Mouse (Mus musculus): Measurements from ENCODE around the gene Ppp2r5e.

Ppp2r5e gene

DNA sequence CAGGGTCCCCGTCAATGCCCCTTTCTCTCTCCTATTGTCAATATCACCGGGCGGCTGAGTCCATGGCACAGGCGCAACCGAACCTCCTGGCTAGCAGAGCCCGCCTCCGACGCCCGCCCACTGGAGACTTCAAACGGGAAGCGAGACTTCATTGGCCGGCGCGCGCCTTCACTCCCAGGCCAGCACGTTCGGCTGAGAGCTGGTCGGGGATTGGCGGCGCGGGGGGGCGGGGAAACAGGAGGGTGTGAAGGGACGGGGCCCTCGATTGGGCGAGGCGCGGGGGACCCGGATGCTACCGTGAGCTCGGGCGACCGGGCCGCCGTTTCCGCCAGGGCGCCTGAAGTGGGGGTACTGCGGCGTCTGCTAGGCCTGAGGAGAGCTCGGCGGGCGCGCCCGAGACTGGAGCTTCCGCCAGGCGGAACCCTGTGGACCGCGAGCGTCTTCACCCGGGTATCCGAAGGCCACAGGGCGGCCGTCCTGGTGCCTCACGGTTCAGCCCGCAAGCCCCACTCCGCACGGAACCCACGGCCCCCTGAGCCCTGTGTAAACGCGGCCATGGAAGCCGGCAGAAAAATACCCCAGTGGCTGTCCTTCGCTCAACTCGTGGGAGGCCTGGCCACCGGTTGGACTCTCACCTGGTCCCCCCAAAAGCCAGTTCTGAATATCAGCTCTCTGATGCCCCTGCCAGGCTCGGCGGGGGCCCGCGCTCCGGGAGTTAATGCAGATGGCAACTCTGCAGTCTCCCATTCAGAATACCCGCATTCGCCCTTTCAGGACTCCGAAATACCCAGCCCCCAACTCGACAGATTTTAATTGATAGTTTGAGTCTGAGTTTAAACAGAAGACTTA lies at the start of gene Ppp2r5e:
Ppp2r5e (minus strand) TSS at position 92 of the 849 bp plus-strand sequence.
- DNase-seq (ENCODE audit: low read depth in 2 of 2, low spot score in 2 of 2), result peak; percentile 97 to 98

- no peak for DNase-seq (ENCODE audit: low read depth in 2 of 2, low spot score in 2 of 2)
Measured at GRCm38 (mm10) chr12:75645780-75646179, 49.7 kb upstream of the Ppp2r5e start.

DNA sequence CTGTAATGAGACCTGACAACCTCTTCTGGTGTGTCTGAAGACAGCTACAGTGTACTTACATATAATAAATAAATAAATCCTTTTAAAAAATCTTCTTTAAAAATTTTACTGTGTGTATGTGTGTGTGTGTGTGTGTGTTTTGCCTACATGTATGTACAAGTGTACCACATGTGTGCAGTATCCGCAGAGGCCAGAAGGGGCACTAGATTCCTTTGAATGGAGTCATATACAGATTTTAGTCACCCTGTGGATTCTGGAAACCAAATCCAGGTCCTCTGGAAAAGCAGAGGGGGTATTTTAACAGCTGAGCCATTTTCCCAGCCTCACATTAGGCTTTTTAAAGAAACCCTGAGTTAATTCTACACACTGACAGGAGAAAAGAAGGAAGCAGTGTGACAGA lies 45.7 kb upstream of the Ppp2r5e start:
- DNase-seq (ENCODE audit: low read depth in 2 of 2, low spot score in 2 of 2), result no peak

- no peak for DNase-seq (ENCODE audit: low read depth in 2 of 2, low spot score in 2 of 2)
Measured at GRCm38 (mm10) chr12:75638345-75638744, 42.3 kb upstream of the Ppp2r5e start.

GRCm38 (mm10) chr12:75637103-75637502 lies 41.1 kb upstream of the Ppp2r5e start:
- DNase-seq (ENCODE audit: low read depth in 2 of 2, low spot score in 2 of 2), result no peak

DNA sequence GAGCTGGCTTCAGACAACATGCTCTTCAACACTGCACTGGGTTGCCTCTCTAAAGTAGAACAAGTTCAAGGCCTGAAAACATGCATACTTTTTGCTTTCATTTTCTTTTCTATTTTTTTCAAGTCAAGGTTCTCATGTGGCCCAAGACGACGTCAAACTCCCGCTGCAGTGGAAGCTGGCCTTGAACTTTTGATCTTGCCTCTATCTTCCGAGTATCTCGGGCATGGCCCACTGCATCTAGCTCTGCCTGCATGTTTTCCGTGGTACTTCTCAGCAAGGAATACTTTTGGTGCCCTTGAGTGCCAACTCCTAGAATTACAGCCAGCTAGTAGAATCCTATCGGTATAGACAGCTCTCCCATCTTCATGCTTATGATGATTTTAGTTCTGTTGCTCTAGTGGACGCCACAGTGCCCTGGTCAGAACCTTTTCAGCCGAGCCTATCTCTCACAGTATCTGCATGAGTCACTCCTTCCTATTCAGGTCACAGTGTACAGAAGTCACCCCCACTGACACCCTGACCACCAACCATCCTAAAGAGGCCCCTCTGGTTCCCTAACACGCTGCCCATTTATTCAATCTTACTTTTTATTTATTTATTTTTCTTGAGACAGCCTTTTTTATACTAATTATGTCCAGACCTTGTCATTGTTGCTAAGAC lies 39.9 kb upstream of the Ppp2r5e start:
- DNase-seq (ENCODE audit: low read depth in 2 of 2, low spot score in 2 of 2), result no peak

DNA sequence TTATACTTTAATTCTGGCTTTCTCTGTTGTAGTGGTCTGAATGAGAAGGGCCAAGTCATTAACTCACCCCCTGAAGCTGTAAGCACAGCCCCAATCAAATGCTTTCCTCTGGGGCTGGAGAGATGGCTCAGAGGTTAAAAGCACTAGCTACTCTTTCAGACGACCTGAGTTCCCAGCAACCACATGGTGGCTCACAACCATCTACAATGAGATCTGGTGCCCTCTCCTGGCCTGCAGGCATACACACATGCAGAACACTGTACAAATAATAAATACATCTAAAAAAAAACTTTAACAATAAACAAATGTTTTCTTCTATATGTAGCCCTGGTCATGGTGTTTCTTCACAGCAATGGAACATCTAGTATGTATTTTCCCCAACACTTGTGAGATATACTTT lies 33.6 kb upstream of the Ppp2r5e start:
- no peak for DNase-seq (ENCODE audit: low read depth in 2 of 2, low spot score in 2 of 2)

- DNase-seq (ENCODE audit: low read depth in 2 of 2, low spot score in 2 of 2), result no peak
Measured at GRCm38 (mm10) chr12:75623292-75623691, 27.2 kb upstream of the Ppp2r5e start.

DNA sequence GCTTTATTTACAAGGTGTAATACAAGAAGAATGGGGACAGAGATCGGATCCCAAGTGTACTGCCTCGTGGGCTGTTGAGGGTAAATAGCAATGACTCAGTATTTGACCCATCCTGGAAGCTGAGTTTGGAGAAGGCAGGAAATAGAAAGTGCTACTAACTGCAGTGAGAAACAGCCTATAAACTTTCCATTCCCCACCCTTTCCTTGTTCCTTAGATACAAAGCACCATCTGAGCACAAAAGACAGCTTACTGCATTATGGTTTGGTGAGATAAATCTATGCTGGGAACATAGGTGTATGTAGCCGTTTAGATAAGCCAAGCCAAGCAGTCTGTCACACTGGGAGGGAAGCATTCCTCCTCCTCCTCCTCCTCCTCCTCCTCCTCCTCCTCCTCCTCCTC lies 26.8 kb upstream of the Ppp2r5e start:
- DNase-seq (ENCODE audit: low read depth in 2 of 2, low spot score in 2 of 2), result no peak

DNA sequence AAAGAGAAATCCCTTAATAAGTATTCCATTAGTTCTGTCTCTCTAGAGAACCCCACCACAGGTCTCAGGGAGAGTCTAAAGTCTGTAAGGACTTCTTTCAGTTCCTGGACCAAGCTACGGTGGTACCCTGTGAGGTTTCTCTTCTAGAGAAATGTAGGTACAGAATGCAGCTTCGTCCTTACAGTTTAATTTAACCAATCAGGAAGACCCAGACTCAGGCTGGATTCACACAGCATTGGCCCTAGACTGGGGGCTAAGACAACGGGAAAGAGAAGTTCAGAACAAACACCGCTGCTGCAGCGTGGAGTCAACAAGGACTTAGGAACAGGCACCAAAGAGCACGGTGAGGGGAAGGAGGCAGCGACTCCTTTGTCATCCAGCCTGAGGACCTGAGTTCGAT lies 20.8 kb upstream of the Ppp2r5e start:
- no peak for DNase-seq (ENCODE audit: low read depth in 2 of 2, low spot score in 2 of 2)

DNA sequence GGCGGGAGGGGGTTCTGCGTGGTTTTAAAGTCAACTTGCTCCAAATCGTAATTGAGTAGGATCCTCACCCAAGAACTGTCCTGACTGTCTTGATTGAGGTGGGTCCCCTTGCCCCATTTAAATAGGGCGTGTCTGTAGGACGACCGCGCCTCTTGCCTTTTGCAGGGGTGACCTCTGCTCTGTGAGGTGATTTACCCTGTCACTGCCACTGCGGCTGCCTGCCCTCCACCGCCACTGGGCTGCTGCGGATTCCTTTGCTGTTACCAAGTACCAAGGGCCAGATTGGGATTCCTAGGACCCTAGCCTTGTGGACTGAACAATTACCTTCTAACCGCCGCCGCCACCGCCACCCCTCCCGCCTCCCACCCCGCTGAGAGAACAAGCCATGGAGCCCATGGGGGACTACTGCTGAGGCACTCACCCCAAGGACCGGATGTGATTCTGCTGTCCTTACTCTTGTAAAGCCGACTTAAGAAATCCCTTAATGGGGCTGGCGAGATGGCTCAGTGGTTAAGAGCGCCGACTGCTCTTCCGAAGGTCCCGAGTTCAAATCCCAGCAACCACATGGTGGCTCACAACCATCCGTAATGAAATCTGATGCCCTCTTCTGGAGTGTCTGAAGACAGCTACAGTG lies 20.2 kb upstream of the Ppp2r5e start:
- no peak for DNase-seq (ENCODE audit: low read depth in 2 of 2, low spot score in 2 of 2)

GRCm38 (mm10) chr12:75615556-75615955 lies 19.5 kb upstream of the Ppp2r5e start:
- DNase-seq (ENCODE audit: low read depth in 2 of 2, low spot score in 2 of 2), result no peak

- no peak for DNase-seq (ENCODE audit: low read depth in 2 of 2, low spot score in 2 of 2)
Measured at GRCm38 (mm10) chr12:75612711-75613110, 16.7 kb upstream of the Ppp2r5e start.

GRCm38 (mm10) chr12:75599490-75599889 lies 3.4 kb upstream of the Ppp2r5e start:
- DNase-seq (ENCODE audit: low read depth in 2 of 2, low spot score in 2 of 2), result no peak

GRCm38 (mm10) chr12:75598988-75599387 lies 2.9 kb upstream of the Ppp2r5e start:
- DNase-seq (ENCODE audit: low read depth in 2 of 2, low spot score in 2 of 2), result no peak

DNA sequence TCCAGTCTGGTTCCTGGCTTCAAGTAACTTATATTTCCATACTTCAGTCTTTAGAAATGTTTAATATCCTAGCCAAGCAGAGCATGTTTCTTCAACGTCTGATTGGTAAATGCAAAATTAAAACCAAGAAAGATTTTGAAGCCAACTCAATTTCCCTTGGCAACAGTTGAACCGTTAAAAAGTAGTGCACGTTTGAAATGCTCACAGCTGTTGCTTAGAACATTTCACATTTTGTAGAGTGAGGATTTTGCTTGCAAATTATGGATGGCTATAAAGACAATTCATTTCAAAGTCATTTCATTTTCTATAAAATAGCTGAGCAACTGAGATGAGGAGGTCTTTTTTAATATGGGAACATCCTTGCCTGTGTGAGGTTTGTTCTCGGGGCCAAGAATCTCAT lies 1.7 kb upstream of the Ppp2r5e start:
- DNase-seq (ENCODE audit: low read depth in 2 of 2, low spot score in 2 of 2), result no peak

GRCm38 (mm10) chr12:75595291-75596153 lies 523 bp downstream of the Ppp2r5e start:
- peak; percentile 15 to 31 for DNase-seq (ENCODE audit: low read depth in 2 of 2, low spot score in 2 of 2)

DNA sequence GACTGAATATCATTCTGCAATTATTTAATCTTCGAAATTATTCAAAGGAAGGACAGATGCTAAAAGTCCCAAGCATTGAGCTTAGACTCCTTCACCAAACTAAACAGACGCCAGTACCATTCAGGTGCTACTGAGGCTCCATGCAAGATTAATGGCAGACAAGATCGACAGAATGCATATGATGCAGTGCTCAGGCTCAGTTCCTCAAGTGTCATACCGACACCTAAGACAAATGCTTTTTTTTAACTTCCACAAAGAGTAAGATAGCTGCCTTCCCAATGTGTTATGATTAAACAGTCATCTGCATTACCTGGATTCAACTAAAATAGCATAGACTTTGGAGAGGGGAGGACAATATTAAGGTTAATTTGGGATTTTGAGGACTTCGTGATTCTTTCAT lies 1.6 kb downstream of the Ppp2r5e start:
- DNase-seq (ENCODE audit: low read depth in 2 of 2, low spot score in 2 of 2), result no peak

GRCm38 (mm10) chr12:75593817-75594216 lies 2.2 kb downstream of the Ppp2r5e start:
- no peak for DNase-seq (ENCODE audit: low read depth in 2 of 2, low spot score in 2 of 2)

DNA sequence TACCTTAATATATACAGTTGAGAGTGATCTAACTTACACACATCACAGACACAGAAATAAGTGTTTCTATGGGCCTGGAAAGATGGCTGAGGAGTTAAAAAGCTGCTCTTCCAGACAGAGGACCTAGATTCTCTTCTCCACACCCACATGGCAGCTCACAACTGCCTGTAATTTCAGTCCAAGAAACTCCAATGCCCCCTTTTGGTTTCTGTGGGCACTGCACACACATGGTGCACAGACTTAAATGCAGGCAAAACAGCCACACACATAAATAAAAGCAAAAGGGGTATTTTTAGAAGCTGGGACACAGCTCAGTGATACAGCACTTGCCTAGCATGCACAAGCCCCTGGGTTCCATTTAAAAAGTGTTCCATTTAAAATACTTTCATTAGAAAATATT lies 8.5 kb downstream of the Ppp2r5e start:
- DNase-seq (ENCODE audit: low read depth in 2 of 2, low spot score in 2 of 2), result no peak

- DNase-seq (ENCODE audit: low read depth in 2 of 2, low spot score in 2 of 2), result no peak
Measured at GRCm38 (mm10) chr12:75583776-75584175, 12.3 kb downstream of the Ppp2r5e start.
